Mouse (Mus musculus) liver, postnatal 0 days (tissue): Measurements from ENCODE around the gene Trim26.

Experiments used
- CTCF ChIP-seq: sonication (generic); IDR thresholded peaks from 2 replicates; pipeline ENCODE4 v1.5.1; 2016; ENCODE audit warnings: antibody characterized with exemption, low read depth
- EP300 ChIP-seq: IDR thresholded peaks from 2 replicates; pipeline ENCODE4 v1.6.1; 2016; ENCODE audit warnings: antibody characterized with exemption, low read depth, mild to moderate bottlenecking

GRCm38 (mm10) chr17:36844725-36845124 is 7.8 kb downstream of the Trim26 start:
- TF ChIP-seq CTCF, result no peak
- no peak for TF ChIP-seq EP300
